11 mouse cellular contexts compared by ENCODE assay signal in genomic region chr14:30405456-30406225, GRCm38 (mm10).
A peak's percentile ranks its signal among the peaks of the same experiment; 100 is the strongest.
DNase-seq lines count a peak whose midpoint lies in the region; ATAC-seq and TF ChIP-seq lines count a peak whose summit lies in the region.
"Had no signal": no experiment of that assay in that cellular context is flagged by ENCODE, and none has a peak within 500 bp of the region (broad histone marks: within the 10 kb centered on the region; RNA-seq: fewer than 3 reads in every experiment).

No protein-coding gene starts in this region.

- H3K4me2 ChIP-seq in lung, embryonic 14.5 days, result peak overlapping the region; percentile 36; the same call in 1 of the 2 replicates
- peak overlapping the region; percentile 8 for H3K4me2 ChIP-seq in liver, embryonic 15.5 days

- TF ChIP-seq POLR2A in lung, adult 2 months (IDR thresholded peaks at IDR 0.05; ENCODE audit: borderline replicate concordance, extremely low read depth, low read depth, low read length), result no peak

- no peaks in the 10 kb centered on the region for H3K27me3 ChIP-seq in lung, embryonic 14.5 days (ENCODE audit: insufficient read depth, low read length)
- H3K27me3 ChIP-seq in liver, embryonic 15.5 days, result no peaks in the 10 kb centered on the region

- peak; percentile 62 for DNase-seq in lung, embryonic 14.5 days
- no peak for DNase-seq in lung, adult 2 months
- DNase-seq in telencephalon, adult 2 months (ENCODE audit: low read depth, low spot score), result peak; percentile 23
- DNase-seq in adrenal gland, postnatal 10 days, result no peak
- DNase-seq in right cerebral cortex, adult 2 months (ENCODE audit: low spot score in 2 of 2), result no peak

- H3K27ac ChIP-seq in lung, embryonic 14.5 days (ENCODE audit: low read depth), result peak overlapping the region; percentile 54; the same call in 1 of the 2 replicates
- H3K27ac ChIP-seq in liver, embryonic 15.5 days (replicated peaks), result no peak overlapping the region
- H3K27ac ChIP-seq: embryonic facial prominence, embryonic 10.5 days; left cerebral cortex, adult 2 months had no signal

- no peaks in the 10 kb centered on the region for H3K36me3 ChIP-seq in lung, embryonic 14.5 days (ENCODE audit: insufficient read depth)
- H3K36me3 ChIP-seq in liver, embryonic 15.5 days (replicated peaks), result no peaks in the 10 kb centered on the region
- H3K36me3 ChIP-seq: embryonic facial prominence, embryonic 10.5 days had no signal

- no peak overlapping the region for H3K4me3 ChIP-seq in lung, embryonic 14.5 days (ENCODE audit: low read depth, low read length)
- no peak overlapping the region for H3K4me3 ChIP-seq in lung, adult 2 months (replicated peaks; ENCODE audit: extremely low read depth, low read depth, low read length)
- no peak overlapping the region for H3K4me3 ChIP-seq in liver, embryonic 15.5 days (replicated peaks)
- H3K4me3 ChIP-seq: embryonic facial prominence, embryonic 10.5 days; left cerebral cortex, adult 2 months had no signal

- no peak for ATAC-seq in lung, embryonic 14.5 days (ENCODE audit: insufficient read depth)
- peak; percentile 60 to 62 for ATAC-seq in hematopoietic stem cell, adult 5-6 weeks (replicated peaks in 1 of 2; ENCODE audit: insufficient read depth in 1 of 2, low FRiP score in 2 of 2, low TSS enrichment in 1 of 2, low read depth in 1 of 2, poor library complexity in 2 of 2, severe bottlenecking in 2 of 2)
- ATAC-seq in liver, embryonic 15.5 days (ENCODE audit: insufficient read depth), result no peak
- no peak for ATAC-seq in activated CD4-positive, CD25-positive, alpha-beta regulatory T cell, adult 4 months
- ATAC-seq: Patski had no signal

- H3K9me3 ChIP-seq in lung, embryonic 14.5 days (ENCODE audit: low read depth, low read length), result no peaks in the 10 kb centered on the region
- H3K9me3 ChIP-seq in liver, embryonic 15.5 days (replicated peaks), result no peaks in the 10 kb centered on the region

- no peaks in the 10 kb centered on the region for H3K4me1 ChIP-seq in lung, embryonic 14.5 days (ENCODE audit: insufficient read depth)
- H3K4me1 ChIP-seq in lung, adult 2 months (ENCODE audit: control insufficient read depth, insufficient read depth, low read length), result no peaks in the 10 kb centered on the region; the same call in 1 of the 2 replicates
- no peaks in the 10 kb centered on the region for H3K4me1 ChIP-seq in liver, embryonic 15.5 days (replicated peaks)
- H3K4me1 ChIP-seq: embryonic facial prominence, embryonic 10.5 days had no signal

- H3K9ac ChIP-seq in lung, embryonic 14.5 days, result no peak overlapping the region
- no peak overlapping the region for H3K9ac ChIP-seq in liver, embryonic 15.5 days

- TF ChIP-seq CTCF in lung, embryonic 14.5 days (IDR thresholded peaks at IDR 0.05; ENCODE audit: low read depth), result no peak
- TF ChIP-seq CTCF in lung, adult 2 months (IDR thresholded peaks at IDR 0.05; ENCODE audit: insufficient read depth, low read length), result no peak

- WGBS in lung, embryonic 14.5 days, result 35% methylated on average over 8 of the region's 8 CpGs
- 32% methylated on average over 8 of the region's 8 CpGs for WGBS in lung, adult 2 months
- WGBS in liver, embryonic 15.5 days (ENCODE audit: insufficient replicate concordance), result 39% methylated on average over 8 of the region's 8 CpGs

Comparison
In these comparisons a context has a peak if more than half of its experiments do, and no peak if none do; other contexts are left out.
1. DNase-seq: peak in lung, embryonic 14.5 days (single experiment) and telencephalon, adult 2 months (single experiment); none in lung, adult 2 months (single experiment), adrenal gland, postnatal 10 days (single experiment) and right cerebral cortex, adult 2 months (0 of 2).
2. ATAC-seq: peak in hematopoietic stem cell, adult 5-6 weeks (2 of 2); none in lung, embryonic 14.5 days (single experiment), liver, embryonic 15.5 days (single experiment) and activated CD4-positive, CD25-positive, alpha-beta regulatory T cell, adult 4 months (single experiment).